Mouse (Mus musculus) spleen, postnatal 10 days (tissue): ENCODE data around the gene Ppm1m.

Experiments used
- DNase-seq, 2 experiments: peaks; one replicate each; pipeline ENCODE4 v3.0.0; 2021 to 2022; ENCODE audit warnings: low spot score in 2 of 2

The Ppm1m gene

GRCm38 (mm10) chr9:106220894-106221523 is 21.5 kb upstream of the Ppm1m start:
- no peak for DNase-seq

GRCm38 (mm10) chr9:106216971-106217370 is 17.4 kb upstream of the Ppm1m start:
- DNase-seq = no peak

- no peak for DNase-seq
These were observed 16.0 kb upstream of the Ppm1m start for GRCm38 (mm10) chr9:106215341-106216125.

- DNase-seq = no peak
These were observed 13.0 kb upstream of the Ppm1m start for GRCm38 (mm10) chr9:106212594-106212981.

GRCm38 (mm10) chr9:106211680-106212593 is 12.4 kb upstream of the Ppm1m start:
- DNase-seq = peak; percentile 78 to 90

- no peak for DNase-seq
These were observed 11.5 kb upstream of the Ppm1m start for GRCm38 (mm10) chr9:106210853-106211609.

GRCm38 (mm10) chr9:106209954-106210353 is 10.4 kb upstream of the Ppm1m start:
- DNase-seq = no peak

GRCm38 (mm10) chr9:106208181-106208580 is 8.6 kb upstream of the Ppm1m start:
- DNase-seq = no peak

- DNase-seq = no peak
These were observed 7.0 kb upstream of the Ppm1m start for GRCm38 (mm10) chr9:106206515-106206914.

GRCm38 (mm10) chr9:106205713-106206290 is 6.3 kb upstream of the Ppm1m start:
- no peak for DNase-seq

GRCm38 (mm10) chr9:106203990-106204851 is 4.7 kb upstream of the Ppm1m start:
- peak; percentile 19 to 31 for DNase-seq

- DNase-seq = peak; percentile 80 to 88
These were observed 3.5 kb upstream of the Ppm1m start, which contains the start of gene Twf2 for GRCm38 (mm10) chr9:106202819-106203636. Gene Twf2 (plus strand): TSS chr9:106203108.

- DNase-seq = no peak
These were observed 2.3 kb upstream of the Ppm1m start for GRCm38 (mm10) chr9:106201895-106202294.

- DNase-seq = peak; percentile 64 to 83
These were observed 536 bp downstream of the Ppm1m start for GRCm38 (mm10) chr9:106198962-106199458.

GRCm38 (mm10) chr9:106197732-106198131 is 1.8 kb downstream of the Ppm1m start:
- DNase-seq = peak in 1 of 2 experiments; percentile 19

- peak in 1 of 2 experiments; percentile 27 for DNase-seq
These were observed 2.3 kb downstream of the Ppm1m start for GRCm38 (mm10) chr9:106197081-106197713.

GRCm38 (mm10) chr9:106195693-106196092 is 3.9 kb downstream of the Ppm1m start:
- DNase-seq = peak in 1 of 2 experiments; percentile 11
